Comparison of ENCODE assay signal across 8 mouse cellular contexts in genomic region chr1:195091699-195092219, GRCm38 (mm10). TPM values are rescaled to one million over a fixed set of nuclear protein-coding genes. Genes with fewer than 3 reads are reported as not detected.
A peak's percentile ranks its signal among the peaks of the same experiment; 100 is the strongest.
DNase-seq lines count a peak whose midpoint lies in the region; ATAC-seq and TF ChIP-seq lines count a peak whose summit lies in the region.

No protein-coding gene starts in this region.

- peak; percentile 95 for ATAC-seq in heart, embryonic 12.5 days (ENCODE audit: insufficient number of reproducible peaks, low FRiP score)
- peak; percentile 76 for ATAC-seq in hindbrain, embryonic 12.5 days (ENCODE audit: low FRiP score)
- ATAC-seq in megakaryocyte-erythroid progenitor cell, adult 5-6 weeks (replicated peaks; ENCODE audit: low FRiP score, low TSS enrichment, poor library complexity, severe bottlenecking), result peak; percentile 88
- no peak for ATAC-seq in frontal cortex, adult (ENCODE audit: low TSS enrichment)

- peaks cover 12% of the 10 kb centered on the region for H3K4me1 ChIP-seq in heart, embryonic 12.5 days (replicated peaks)
- no peaks in the 10 kb centered on the region; the same call in 1 of the 2 replicates for H3K4me1 ChIP-seq in bone marrow, adult 2 months (ENCODE audit: control insufficient read depth, insufficient read depth, low read length)
- H3K4me1 ChIP-seq in hindbrain, embryonic 12.5 days, result peaks cover 9% of the 10 kb centered on the region

- H3K27me3 ChIP-seq in heart, embryonic 12.5 days (replicated peaks), result no peaks in the 10 kb centered on the region
- H3K27me3 ChIP-seq in hindbrain, embryonic 12.5 days, result no peaks in the 10 kb centered on the region

- DNase-seq in heart, postnatal 36 days, result no peak
- DNase-seq in gastrocnemius, postnatal 14 days, result no peak
- no peak for DNase-seq in ovary, postnatal 10 days (ENCODE audit: low spot score)

- peak overlapping the region; percentile 72 for H3K9ac ChIP-seq in heart, embryonic 12.5 days
- H3K9ac ChIP-seq in hindbrain, embryonic 12.5 days, result peak overlapping the region; percentile 51

- no peak for TF ChIP-seq CTCF in bone marrow, adult 2 months (IDR thresholded peaks at IDR 0.05; ENCODE audit: control insufficient read depth, insufficient read depth, low read length)

- H3K27ac ChIP-seq in heart, embryonic 12.5 days (ENCODE audit: poor library complexity, severe bottlenecking), result peak overlapping the region; percentile 65
- H3K27ac ChIP-seq in bone marrow, adult 2 months (ENCODE audit: control insufficient read depth, insufficient read depth, low read depth, low read length, poor library complexity), result peak overlapping the region; percentile 71
- 0 out of 2 replicates have a peak overlapping the region, but pooled peaks have one; percentile 7 for H3K27ac ChIP-seq in hindbrain, embryonic 12.5 days

- peak overlapping the region; percentile 80 for H3K4me2 ChIP-seq in heart, embryonic 12.5 days
- H3K4me2 ChIP-seq in hindbrain, embryonic 12.5 days (replicated peaks), result peak overlapping the region; percentile 58

- H3K9me3 ChIP-seq in heart, embryonic 12.5 days (replicated peaks), result no peaks in the 10 kb centered on the region
- H3K9me3 ChIP-seq in hindbrain, embryonic 12.5 days (replicated peaks), result no peaks in the 10 kb centered on the region

- TF ChIP-seq POLR2A in bone marrow, adult 2 months (IDR thresholded peaks at IDR 0.05; ENCODE audit: borderline replicate concordance, control insufficient read depth, low read depth, low read length), result no peak

- H3K4me3 ChIP-seq in heart, embryonic 12.5 days, result peak overlapping the region; percentile 55
- peak overlapping the region; percentile 70 for H3K4me3 ChIP-seq in bone marrow, adult 2 months (replicated peaks; ENCODE audit: control insufficient read depth, low read depth, low read length)
- peak overlapping the region; percentile 32 for H3K4me3 ChIP-seq in hindbrain, embryonic 12.5 days

- 18% methylated on average over 11 of the region's 11 CpGs for WGBS in heart, embryonic 12.5 days
- WGBS in bone marrow, adult 2 months, result 13% methylated on average over 11 of the region's 11 CpGs
- 21% methylated on average over 11 of the region's 11 CpGs for WGBS in hindbrain, embryonic 12.5 days

- peaks cover 7% of the 10 kb centered on the region for H3K36me3 ChIP-seq in heart, embryonic 12.5 days
- H3K36me3 ChIP-seq in hindbrain, embryonic 12.5 days, result peaks cover 2% of the 10 kb centered on the region; the same call in 1 of the 2 replicates

- intact Hi-C loops in heart, postnatal 36 days (cut with DNase I), result no loop called here
- intact Hi-C loops in gastrocnemius, postnatal 14 days (cut with DNase I; ENCODE audit: low total_unique reads), result no loop called here

RNA-seq across cellular contexts. Expression of gene Cd46, which starts 0.3 kb away (rescaled TPM):
- polyA plus RNA-seq in heart, embryonic 12.5 days (2016; fragmentation: Nextera tagmentation; extraction: Ambion mirVana), result 0.51 and 0.73 TPM in 2 replicates
- 1 to 10 TPM in 1 of 2 experiments, under 1 TPM in 1; 0.80 to 1.2 TPM for total RNA-seq in heart, postnatal 36 days (2021)
- 1.7 and 2.9 TPM in 2 replicates for polyA plus RNA-seq in bone marrow, adult 2 months (2011; ENCODE audit: insufficient read depth, insufficient read length, low replicate concordance, missing spikeins)
- polyA plus RNA-seq in hindbrain, embryonic 12.5 days (2016; fragmentation: Nextera tagmentation; extraction: Ambion mirVana), result 1.1 and 1.2 TPM in 2 replicates
- 3.1 and 3.6 TPM in 2 replicates for total RNA-seq in megakaryocyte-erythroid progenitor cell, adult 5-6 weeks (2014; fragmentation: Nextera tagmentation)
- total RNA-seq in megakaryocyte-erythroid progenitor cell, adult 5-6 weeks (2017), result 0.56 and 0.88 TPM in 2 replicates
- 1 to 10 TPM; 1.0 to 1.4 TPM for total RNA-seq in gastrocnemius, postnatal 14 days (2021)

RNA-seq across cellular contexts. Expression of gene Cr1l, which starts 39.6 kb away (rescaled TPM):
- polyA plus RNA-seq in heart, embryonic 12.5 days (2016; fragmentation: Nextera tagmentation; extraction: Ambion mirVana), result 52.9 and 54.4 TPM in 2 replicates
- 10 to 100 TPM; 69.3 to 70.9 TPM for total RNA-seq in heart, postnatal 36 days (2021)
- polyA plus RNA-seq in bone marrow, adult 2 months (2011; ENCODE audit: insufficient read depth, insufficient read length, low replicate concordance, missing spikeins), result 47.5 and 73.9 TPM in 2 replicates
- polyA plus RNA-seq in hindbrain, embryonic 12.5 days (2016; fragmentation: Nextera tagmentation; extraction: Ambion mirVana), result 37.8 and 42.5 TPM in 2 replicates
- 63.9 and 94.4 TPM in 2 replicates for total RNA-seq in megakaryocyte-erythroid progenitor cell, adult 5-6 weeks (2014; fragmentation: Nextera tagmentation)
- total RNA-seq in megakaryocyte-erythroid progenitor cell, adult 5-6 weeks (2017), result 120 and 155 TPM in 2 replicates
- 10 to 100 TPM; 35.0 to 41.6 TPM for total RNA-seq in gastrocnemius, postnatal 14 days (2021)

Comparison
In these comparisons a context has a peak if more than half of its experiments do, and no peak if none do; other contexts are left out.
1. H3K27ac ChIP-seq: peak in every context shown above with its lines; median percentile 71 in bone marrow, adult 2 months; 65 in heart, embryonic 12.5 days; 7 in hindbrain, embryonic 12.5 days.